Mouse (Mus musculus) urinary bladder, postnatal 10 days (tissue): ENCODE results near the gene Gm13288.
"Not testable (repeated sequence)": the region's sequence is repeated elsewhere in the genome, so short reads cannot be mapped to it uniquely, and the experiment has no call there.

Source experiments
- DNase-seq: peaks from one replicate; pipeline ENCODE4 v3.0.0; 2022; ENCODE audit warnings: low spot score

Gene Gm13288

DNA sequence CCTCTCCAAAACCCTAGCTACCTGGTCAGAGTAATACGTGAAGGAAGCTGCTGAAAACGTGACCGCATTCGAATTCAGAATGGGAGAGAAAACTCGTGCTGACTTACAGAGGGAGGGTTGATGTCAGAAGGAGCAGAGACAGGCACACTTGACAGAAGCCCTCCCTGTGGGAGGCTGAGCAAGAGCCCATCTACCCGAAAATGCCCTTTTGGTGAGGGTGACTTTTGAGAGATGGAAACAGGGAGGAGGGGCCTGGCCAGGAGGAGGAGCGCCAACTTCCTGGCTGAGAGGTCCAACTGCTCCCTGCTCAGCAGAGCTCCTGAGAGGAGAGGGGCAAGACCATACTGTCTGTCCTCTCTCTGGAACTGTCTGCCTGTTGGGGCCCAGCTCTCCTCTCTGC, 6.0 kb upstream of the Gm13288 start, which contains the start of gene Gm13285:
Gene Gm13285 (plus strand): TSS at position 301 of the 400 bp plus-strand sequence.
- DNase-seq = not testable (repeated sequence)

DNA sequence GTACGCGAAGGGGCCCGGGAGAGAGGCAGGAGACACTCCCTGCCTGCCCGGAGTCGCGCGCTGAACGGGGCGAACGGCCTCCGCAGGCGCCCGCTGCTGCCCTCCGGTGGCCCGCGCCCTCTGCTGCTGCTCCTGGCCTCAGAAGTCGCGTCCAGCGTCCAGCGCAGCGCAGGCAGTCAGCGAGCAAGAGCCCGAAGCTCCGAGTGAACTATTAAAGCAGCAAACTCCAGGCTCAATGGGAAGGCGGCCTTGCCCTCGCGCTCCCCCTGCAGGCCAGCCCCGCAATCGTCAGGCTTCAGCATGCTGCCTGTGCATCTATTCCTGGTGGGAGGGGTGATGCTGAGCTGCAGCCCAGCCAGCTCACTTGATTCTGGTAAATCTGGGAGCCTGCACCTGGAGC, 2.4 kb upstream of the Gm13288 start, which contains the start of gene Gm13287:
Gene Gm13287 (plus strand): TSS at position 301 of the 400 bp plus-strand sequence.
- DNase-seq = not testable (repeated sequence)

DNA sequence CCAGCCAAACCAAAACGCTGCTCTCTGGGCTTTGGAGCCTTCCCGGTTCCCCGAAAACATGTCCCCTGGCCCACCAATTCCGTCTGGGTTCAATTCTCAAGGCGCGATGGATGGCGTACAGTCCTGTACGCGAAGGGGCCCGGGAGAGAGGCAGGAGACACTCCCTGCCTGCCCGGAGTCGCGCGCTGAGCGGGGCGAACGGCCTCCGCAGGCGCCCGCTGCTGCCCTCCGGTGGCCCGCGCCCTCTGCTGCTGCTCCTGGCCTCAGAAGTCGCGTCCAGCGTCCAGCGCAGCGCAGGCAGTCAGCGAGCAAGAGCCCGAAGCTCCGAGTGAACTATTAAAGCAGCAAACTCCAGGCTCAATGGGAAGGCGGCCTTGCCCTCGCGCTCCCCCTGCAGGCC, 430 bp downstream of the Gm13288 start:
- not testable (repeated sequence) for DNase-seq

DNA sequence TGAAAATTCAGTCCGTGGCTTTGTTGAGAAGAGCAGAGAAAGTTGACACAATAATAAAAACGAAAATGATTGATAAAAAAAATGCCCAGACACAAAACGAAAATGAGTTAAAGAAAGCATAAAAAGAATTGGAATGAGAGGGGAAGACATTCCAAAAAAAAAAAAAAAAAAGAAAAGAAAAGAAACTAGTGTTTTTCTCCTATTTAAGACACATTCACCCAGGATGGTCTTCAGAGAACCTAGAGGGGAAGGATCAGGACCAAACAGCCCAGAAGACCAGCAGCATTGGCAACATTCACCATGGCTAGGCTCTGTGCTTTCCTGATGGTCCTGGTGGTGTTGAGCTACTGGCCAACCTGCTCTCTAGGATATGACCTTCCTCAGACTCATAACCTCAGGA, 10.6 kb downstream of the Gm13288 start, which contains the start of gene Ifna7:
Gene Ifna7 (plus strand): TSS at position 301 of the 400 bp plus-strand sequence.
- DNase-seq = no peak

DNA sequence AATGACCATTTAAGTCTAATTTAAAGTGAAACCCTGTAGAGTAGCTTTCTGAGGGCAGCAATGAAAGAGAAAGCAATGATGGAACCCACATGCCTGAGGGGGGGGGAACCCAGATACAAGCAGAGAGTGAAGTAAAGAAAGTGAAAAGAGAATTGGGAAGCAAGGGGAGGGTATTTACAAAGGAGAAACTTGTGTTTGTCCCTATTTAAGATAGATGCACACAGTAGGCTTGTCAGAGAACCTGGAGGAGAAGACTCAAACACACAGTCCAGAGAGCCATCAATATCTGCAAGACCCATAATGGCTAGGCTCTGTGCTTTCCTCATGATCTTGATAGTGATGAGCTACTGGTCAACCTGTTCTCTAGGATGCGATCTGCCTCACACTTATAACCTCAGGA, 14.3 kb downstream of the Gm13288 start, which contains the start of gene Ifna11:
Gene Ifna11 (plus strand): TSS at position 301 of the 400 bp plus-strand sequence.
- no peak for DNase-seq

DNA sequence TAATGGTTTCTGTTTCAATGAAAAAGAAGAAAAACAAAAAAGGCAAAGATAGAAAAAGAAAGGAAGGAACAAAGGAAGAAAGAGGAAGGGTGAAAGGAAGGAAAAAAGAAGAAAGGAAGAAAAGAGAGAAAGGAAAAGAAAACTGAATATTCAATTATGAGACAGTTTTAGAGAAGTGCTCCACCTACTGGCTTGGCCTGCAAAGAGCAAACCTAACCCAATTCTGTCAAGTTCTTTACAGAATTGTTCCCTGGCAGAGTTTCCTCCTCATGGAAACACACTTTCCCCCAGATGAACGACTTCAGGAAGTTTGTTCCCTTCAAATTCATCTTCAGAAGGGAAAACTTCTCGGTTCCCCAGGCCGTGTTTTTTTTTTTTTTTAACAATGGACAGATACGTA, 17.7 kb downstream of the Gm13288 start:
- DNase-seq = no peak

DNA sequence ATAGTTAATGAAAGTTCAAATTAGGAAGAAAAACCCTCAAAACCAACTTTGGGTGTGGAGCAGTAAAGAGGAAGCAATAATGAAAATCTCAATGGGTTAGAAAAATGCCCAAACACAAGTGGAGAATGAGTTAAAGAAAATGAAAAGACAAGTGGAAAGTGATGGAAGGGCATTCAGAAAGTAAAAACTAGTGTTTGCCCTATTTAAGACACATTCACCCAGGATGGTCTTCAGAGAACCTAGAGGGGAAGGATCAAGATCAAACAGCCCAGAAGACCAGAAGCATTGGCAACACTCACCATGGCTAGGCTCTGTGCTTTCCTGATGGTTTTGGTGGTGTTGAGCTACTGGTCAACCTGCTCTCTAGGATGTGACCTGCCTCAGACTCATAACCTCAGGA, 21.8 kb downstream of the Gm13288 start, which contains the start of gene Ifna6:
Gene Ifna6 (plus strand): TSS at position 301 of the 400 bp plus-strand sequence.
- DNase-seq = not testable (repeated sequence)

DNA sequence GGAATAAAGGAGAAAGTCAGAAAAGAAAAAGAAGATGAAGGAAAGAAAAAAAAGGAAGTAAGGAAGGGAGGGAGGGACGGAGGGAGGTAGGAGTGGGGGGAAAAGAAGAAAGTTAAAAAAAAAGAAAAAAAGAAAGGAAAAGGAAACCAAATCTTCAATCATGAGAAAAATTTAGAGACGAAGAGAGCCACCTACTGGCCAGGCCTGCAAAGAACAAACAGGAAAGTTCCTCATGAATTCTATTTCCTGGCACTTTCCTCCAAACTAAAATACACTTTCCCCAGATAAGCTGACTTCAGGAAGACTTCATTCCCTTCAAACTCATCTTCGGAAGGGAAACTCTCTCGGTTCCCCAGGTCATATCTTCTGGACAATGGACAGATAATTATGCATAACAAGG, 25.2 kb downstream of the Gm13288 start:
- DNase-seq = no peak

DNA sequence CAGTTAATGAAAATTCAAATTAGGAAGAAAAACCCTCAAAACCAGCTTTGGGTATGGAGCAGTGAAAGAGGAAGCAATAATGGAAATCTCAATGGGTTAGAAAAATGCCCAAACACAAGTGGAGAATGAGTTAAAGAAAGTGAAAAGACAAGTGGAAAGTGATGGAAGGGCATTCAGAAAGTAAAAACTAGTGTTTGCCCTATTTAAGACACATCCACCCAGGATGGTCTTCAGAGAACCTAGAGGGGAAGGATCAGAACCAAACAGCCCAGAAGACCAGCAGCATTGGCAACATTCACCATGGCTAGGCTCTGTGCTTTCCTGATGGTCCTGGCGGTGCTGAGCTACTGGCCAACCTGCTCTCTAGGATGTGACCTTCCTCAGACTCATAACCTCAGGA, 29.9 kb downstream of the Gm13288 start, which contains the start of gene Ifna5:
Gene Ifna5 (plus strand): TSS at position 301 of the 400 bp plus-strand sequence.
- DNase-seq = not testable (repeated sequence)

DNA sequence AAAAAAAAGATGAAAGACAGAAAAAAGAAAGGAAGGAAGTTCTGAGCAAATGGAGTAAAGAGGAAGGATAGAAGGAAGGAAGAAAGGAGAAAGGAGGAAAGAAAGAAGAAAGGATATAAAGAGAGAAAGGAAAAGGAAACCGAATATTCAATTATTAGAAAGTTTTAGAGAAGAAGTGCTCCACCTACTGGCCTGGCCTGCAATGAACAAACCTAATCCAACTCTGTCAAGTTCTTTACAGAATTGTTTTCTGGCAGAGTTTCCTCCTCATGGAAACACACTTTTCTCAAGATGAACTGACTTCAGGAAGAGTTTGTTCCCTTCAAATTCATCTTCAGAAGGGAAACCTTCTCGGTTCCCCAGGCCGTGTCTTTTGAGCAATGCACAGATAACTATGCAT, 33.5 kb downstream of the Gm13288 start:
- no peak for DNase-seq

DNA sequence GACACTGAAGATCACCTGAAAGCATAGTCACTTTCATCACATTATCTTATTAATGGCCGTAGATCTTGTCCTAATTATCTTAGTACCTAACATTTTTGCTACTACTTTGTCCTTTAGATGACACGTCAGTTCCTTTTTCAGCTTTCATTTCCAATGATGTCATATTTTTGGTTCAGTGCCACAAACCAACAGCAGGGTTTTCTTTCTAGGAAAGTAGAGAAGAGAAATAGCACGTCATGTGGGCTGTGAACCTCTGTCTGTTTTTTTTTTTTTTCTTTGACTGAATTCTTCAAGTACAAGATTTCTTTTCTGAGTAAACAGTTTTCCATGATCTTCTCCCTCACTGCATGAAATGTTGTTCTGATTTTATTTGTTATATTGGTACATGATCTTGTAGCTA, 34.7 kb downstream of the Gm13288 start:
- DNase-seq = no peak

DNA sequence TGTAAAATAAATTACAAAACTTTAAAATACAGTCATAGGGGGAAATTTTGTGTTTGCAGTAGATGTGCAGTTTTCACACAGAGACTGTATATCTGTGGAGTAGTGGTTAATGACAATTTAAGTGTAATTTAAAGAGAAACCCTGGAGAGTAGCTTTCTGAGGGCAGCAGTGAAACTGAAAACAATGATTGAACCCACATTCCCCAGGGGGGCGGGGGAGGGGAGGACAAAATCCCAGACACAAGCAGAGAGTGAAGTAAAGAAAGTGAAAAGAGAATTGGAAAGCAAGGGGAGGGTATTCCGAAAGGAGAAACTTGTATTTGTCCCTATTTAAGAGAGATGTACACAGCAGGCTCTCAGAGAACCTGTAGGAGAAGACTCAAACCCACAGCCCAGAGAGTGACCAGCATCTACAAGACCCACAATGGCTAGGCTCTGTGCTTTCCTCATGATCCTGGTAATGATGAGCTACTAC, 36.1 kb downstream of the Gm13288 start, which contains the start of gene Ifna4:
Gene Ifna4 (plus strand): TSS at position 424 of the 474 bp plus-strand sequence.
- DNase-seq = no peak

DNA sequence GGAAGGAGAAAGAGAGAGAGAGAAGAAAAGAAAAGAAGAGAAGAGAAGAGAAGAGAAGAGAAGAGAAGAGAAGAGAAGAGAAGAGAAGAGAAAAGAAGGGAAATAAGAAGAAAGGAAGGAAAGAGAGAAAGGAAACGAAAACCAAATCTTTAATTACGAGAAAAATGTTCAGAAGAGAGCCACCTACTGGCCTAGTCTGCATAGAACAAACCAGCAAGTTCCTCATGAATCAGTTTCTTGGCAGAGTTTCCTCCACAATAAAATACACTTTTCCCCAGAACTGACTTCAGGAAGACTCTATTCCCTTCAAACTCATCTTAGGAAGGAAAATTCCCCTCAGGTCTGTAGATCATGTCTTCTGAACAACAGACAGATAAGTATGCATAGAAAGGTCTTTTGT, 40.0 kb downstream of the Gm13288 start:
- no peak for DNase-seq

DNA sequence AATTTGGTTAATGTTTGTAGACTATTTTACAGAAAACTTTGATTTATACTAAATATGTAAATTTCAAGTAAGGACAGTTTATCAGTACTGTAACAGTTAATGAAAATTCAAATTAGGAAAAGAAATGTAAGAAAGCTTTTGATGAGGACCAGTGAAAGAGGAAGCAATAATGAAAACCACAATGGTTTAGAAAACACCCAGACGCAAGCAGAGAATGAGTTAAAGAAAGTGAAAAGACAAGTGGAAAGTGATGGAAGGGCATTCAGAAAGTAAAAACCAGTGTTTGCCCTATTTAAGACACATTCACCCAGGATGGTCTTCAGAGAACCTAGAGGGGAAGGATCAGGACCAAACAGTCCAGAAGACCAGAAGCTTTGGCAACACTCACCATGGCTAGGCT, 44.4 kb downstream of the Gm13288 start, which contains the start of gene Ifna1:
Gene Ifna1 (plus strand): TSS at position 390 of the 400 bp plus-strand sequence.
- no peak for DNase-seq

DNA sequence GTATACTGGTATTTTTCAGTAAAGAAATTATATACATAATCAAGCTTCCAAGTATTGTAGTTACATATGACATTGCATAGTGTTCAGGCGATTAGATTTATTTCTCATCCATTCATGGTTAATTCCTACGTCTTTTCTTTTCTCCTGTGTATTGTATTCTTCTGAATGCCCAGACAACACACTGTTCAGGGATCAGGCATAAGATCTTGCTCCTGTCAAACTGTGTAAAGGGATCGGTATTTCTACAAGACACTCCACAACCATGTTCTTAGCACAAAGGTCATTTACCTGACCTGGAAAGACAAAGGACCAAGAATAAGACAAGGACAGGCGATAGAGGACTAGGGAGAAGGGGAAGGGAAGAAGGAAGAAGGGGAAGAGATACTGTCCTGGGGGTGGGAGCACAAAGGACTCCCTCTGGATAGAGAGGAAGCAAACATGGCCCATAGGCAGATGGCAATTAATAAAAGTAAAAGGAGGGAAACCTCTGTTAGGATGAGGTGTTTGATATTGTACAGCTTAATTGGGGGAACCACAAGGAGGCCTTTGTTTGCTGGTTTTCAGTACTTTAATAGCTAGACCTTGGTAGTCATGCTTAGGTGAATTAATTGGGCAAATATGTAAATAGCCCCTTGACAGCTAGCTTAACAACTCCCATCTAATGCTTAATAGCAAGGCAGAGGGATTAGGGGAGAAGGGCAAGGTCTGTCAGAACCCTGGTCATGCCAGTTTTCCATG, 45.9 kb downstream of the Gm13288 start:
- no peak for DNase-seq
